Mouse (Mus musculus) hindbrain, embryonic 15.5 days (tissue): ENCODE measurements at regions not wholly inside any gene's neighbourhood (a gene's known extent, or its start where the extent isn't known, plus 50 kb on each side); places are given as distances from the start of the nearest gene placed in this dataset.

ENCODE experiments used
- ATAC-seq: fragments of 200-750 bp; cut with Nextera tagmentation; 2 replicates; pipeline ENCODE4 v1.8.0; 2017; ENCODE audit warnings: low read depth, moderate number of reproducible peaks, moderate TSS enrichment; ENCODE audit not compliant: low FRiP score
- H3K27ac ChIP-seq: fragments of 300-500 bp; sonication (generic); replicated peaks from 2 replicates; pipeline ENCODE4 v1.5.1; 2015; ENCODE audit warnings: mild to moderate bottlenecking, inconsistent platforms
- H3K27me3 ChIP-seq: fragments of 300-500 bp; sonication (generic); 2 replicates; pipeline ENCODE4 v1.6.1; 2015; ENCODE audit warnings: control low read depth, inconsistent platforms
- H3K36me3 ChIP-seq: fragments of 300-500 bp; sonication (generic); 2 replicates; pipeline ENCODE4 v1.6.1; 2015; ENCODE audit warnings: control low read depth, inconsistent platforms
- H3K4me1 ChIP-seq: fragments of 300-500 bp; sonication (generic); replicated peaks from 2 replicates; pipeline ENCODE4 v1.6.1; 2015; ENCODE audit warnings: control low read depth, inconsistent platforms
- H3K4me2 ChIP-seq: fragments of 300-500 bp; sonication (generic); 2 replicates; pipeline ENCODE4 v1.6.1; 2015; ENCODE audit warnings: moderate library complexity, mild to moderate bottlenecking, inconsistent platforms
- H3K4me3 ChIP-seq: fragments of 300-500 bp; sonication (generic); 2 replicates; pipeline ENCODE4 v1.5.1; 2015; ENCODE audit warnings: mild to moderate bottlenecking, inconsistent platforms
- H3K9ac ChIP-seq: fragments of 300-500 bp; sonication (generic); 2 replicates; pipeline ENCODE4 v1.6.1; 2015; ENCODE audit warnings: inconsistent platforms
- H3K9me3 ChIP-seq: fragments of 300-500 bp; sonication (generic); 2 replicates; pipeline ENCODE4 v1.6.1; 2016; ENCODE audit warnings: control low read depth, inconsistent platforms
- WGBS: fragments of 180-500 bp; shearing (Covaris S2); methylation state at CpG from one replicate; pipeline ENCODE4 v1.1.7; 2015; 5-methylcytosine and 5-hydroxymethylcytosine counted together

GRCm38 (mm10) chr5:51726762-51727161, 159.2 kb upstream of the Ppargc1a start:
- Histone ChIP-seq H3K4me2 (no peak overlapping the region), H3K27ac (no peak overlapping the region), H3K9me3 (no peaks in the 10 kb centered on the region), H3K9ac (no peak overlapping the region), H3K4me1 (no peaks in the 10 kb centered on the region), H3K36me3 (no peaks in the 10 kb centered on the region), H3K27me3 (no peaks in the 10 kb centered on the region), H3K4me3 (no peak overlapping the region)
- no peak for ATAC-seq

- no peak overlapping the region for H3K4me3 ChIP-seq
- H3K27me3 ChIP-seq: no peaks in the 10 kb centered on the region
- no peak for ATAC-seq
- 74% methylated on average over 8 of the region's 8 CpGs for WGBS
- no peak overlapping the region for H3K4me2 ChIP-seq
- no peaks in the 10 kb centered on the region for H3K9me3 ChIP-seq
- H3K27ac ChIP-seq: no peak overlapping the region
- H3K4me1 ChIP-seq: 0 out of 2 replicates have a peak, but pooled peaks cover 3% of the 10 kb centered on the region
- no peaks in the 10 kb centered on the region for H3K36me3 ChIP-seq
- no peak overlapping the region for H3K9ac ChIP-seq
Observed at GRCm38 (mm10) chr5:51718911-51719310, 151.4 kb upstream of the Ppargc1a start.

GRCm38 (mm10) chr5:51718451-51718850, 150.9 kb upstream of the Ppargc1a start:
- no peak overlapping the region for H3K4me2 ChIP-seq
- WGBS: 66% methylated on average over 1 of the region's 1 CpGs
- ATAC-seq: no peak

GRCm38 (mm10) chr5:51711860-51712560, 144.5 kb upstream of the Ppargc1a start:
- no peak overlapping the region for H3K4me2 ChIP-seq
- no peak overlapping the region for H3K4me3 ChIP-seq
- no peak overlapping the region for H3K27ac ChIP-seq
- ATAC-seq: no peak
- no peaks in the 10 kb centered on the region for H3K9me3 ChIP-seq
- no peaks in the 10 kb centered on the region for H3K36me3 ChIP-seq
- no peaks in the 10 kb centered on the region for H3K27me3 ChIP-seq
- H3K4me1 ChIP-seq: no peaks in the 10 kb centered on the region
- H3K9ac ChIP-seq: no peak overlapping the region
- WGBS: 79% methylated on average over 8 of the region's 8 CpGs

More at GRCm38 (mm10) chr5:51718451-51718850, 150.9 kb upstream of the Ppargc1a start:
- Histone ChIP-seq H3K4me3 (no peak overlapping the region), H3K4me1 (0 out of 2 replicates have a peak, but pooled peaks cover 3% of the 10 kb centered on the region), H3K36me3 (no peaks in the 10 kb centered on the region), H3K27me3 (no peaks in the 10 kb centered on the region), H3K9ac (no peak overlapping the region), H3K27ac (no peak overlapping the region), H3K9me3 (no peaks in the 10 kb centered on the region)

GRCm38 (mm10) chr5:51710664-51711063, 143.1 kb upstream of the Ppargc1a start:
- H3K9ac ChIP-seq: no peak overlapping the region
- no peak overlapping the region for H3K4me2 ChIP-seq
- H3K27ac ChIP-seq: no peak overlapping the region
- H3K4me3 ChIP-seq: no peak overlapping the region
- H3K27me3 ChIP-seq: no peaks in the 10 kb centered on the region
- ATAC-seq: no peak
- 95% methylated on average over 4 of the region's 4 CpGs for WGBS
- H3K9me3 ChIP-seq: no peaks in the 10 kb centered on the region
- H3K4me1 ChIP-seq: no peaks in the 10 kb centered on the region
- H3K36me3 ChIP-seq: no peaks in the 10 kb centered on the region

DNA sequence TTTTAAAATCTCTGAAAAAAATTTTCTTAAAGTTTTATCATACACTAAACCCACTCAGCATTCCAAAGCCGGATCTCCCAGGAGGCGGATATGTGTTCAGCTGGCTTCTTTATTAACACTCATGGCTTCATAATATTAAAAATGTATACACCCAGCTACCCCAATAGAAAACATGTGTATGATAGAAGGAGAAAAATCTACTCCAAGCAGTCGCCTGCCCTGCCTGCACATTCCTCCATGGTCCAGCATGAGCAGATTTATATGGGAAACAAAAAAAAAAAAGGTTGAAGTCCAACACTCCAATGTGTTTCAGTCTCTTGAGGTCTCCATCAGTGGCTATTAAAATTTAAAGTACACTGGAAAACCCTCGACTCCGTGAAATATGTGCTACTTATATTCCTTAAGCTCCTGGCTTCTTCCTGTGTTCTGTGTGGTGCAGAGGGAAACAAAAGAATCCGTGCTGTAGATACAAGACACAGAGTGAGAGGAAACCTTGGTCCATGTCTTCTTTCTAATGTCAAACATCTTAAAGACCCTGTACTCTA, 142.0 kb upstream of the Ppargc1a start:
- H3K27me3 ChIP-seq: no peaks in the 10 kb centered on the region
- H3K36me3 ChIP-seq: no peaks in the 10 kb centered on the region
- 88% methylated on average over 6 of the region's 6 CpGs for WGBS
- H3K4me2 ChIP-seq: no peak overlapping the region
- no peak for ATAC-seq
- H3K27ac ChIP-seq: no peak overlapping the region
- no peaks in the 10 kb centered on the region for H3K4me1 ChIP-seq
- H3K4me3 ChIP-seq: no peak overlapping the region
- no peak overlapping the region for H3K9ac ChIP-seq
- no peaks in the 10 kb centered on the region for H3K9me3 ChIP-seq

DNA sequence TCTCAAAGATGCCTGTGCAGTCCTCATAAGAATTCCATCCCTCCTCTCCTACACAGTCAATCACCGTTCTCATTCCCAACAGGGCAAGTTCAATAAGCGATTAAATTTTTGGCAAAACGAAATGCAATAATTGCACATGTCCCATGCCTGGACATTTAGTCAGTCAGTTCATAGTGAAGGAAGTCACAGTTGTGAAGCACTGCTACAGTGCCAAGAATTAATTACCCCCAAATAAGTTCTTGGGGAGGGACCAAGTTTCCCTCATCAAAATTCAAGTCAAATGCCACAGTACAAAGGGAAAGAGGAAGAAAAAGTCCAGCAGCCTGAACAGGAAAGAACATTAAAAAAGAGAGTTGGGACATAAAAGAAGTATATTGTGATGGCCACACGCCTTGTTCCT, 112.4 kb upstream of the Ppargc1a start:
- H3K27me3 ChIP-seq: no peaks in the 10 kb centered on the region
- H3K4me2 ChIP-seq: no peak overlapping the region
- H3K4me1 ChIP-seq: no peaks in the 10 kb centered on the region
- peak; percentile 76; the same call in 1 of the 2 replicates for ATAC-seq
- no peaks in the 10 kb centered on the region for H3K9me3 ChIP-seq
- H3K4me3 ChIP-seq: no peak overlapping the region
- H3K27ac ChIP-seq: no peak overlapping the region
- no peaks in the 10 kb centered on the region for H3K36me3 ChIP-seq
- 69% methylated on average over 4 of the region's 4 CpGs for WGBS
- H3K9ac ChIP-seq: no peak overlapping the region

DNA sequence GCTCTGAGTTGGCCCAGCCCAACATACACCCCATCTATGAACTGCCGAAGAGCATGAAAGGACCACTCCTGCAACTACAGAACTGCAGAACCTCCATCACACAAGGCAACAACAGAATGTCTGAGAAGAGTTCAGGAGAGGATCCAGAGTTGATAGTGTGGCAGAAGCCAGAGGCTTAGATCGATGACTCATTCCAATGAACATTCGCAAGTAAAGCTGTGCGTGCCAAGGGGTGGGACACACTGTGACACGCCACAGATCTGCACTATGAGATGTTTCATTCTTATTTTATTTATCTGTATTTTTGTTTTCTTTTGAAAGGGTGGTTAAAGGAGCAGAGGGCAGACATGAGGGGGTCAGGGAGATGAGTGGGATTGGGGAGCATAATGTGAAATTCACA, 103.7 kb upstream of the Ppargc1a start:
- no peak for ATAC-seq
- no peak overlapping the region for H3K4me2 ChIP-seq
- whole genome bisulfite sequencing: 95% methylated on average over 5 of the region's 5 CpGs
- no peaks in the 10 kb centered on the region for H3K9me3 ChIP-seq
- H3K9ac ChIP-seq: no peak overlapping the region
- H3K27ac ChIP-seq: no peak overlapping the region
- H3K27me3 ChIP-seq: no peaks in the 10 kb centered on the region
- H3K36me3 ChIP-seq: no peaks in the 10 kb centered on the region
- H3K4me1 ChIP-seq: no peaks in the 10 kb centered on the region
- H3K4me3 ChIP-seq: no peak overlapping the region

GRCm38 (mm10) chr5:51665241-51665640, 97.7 kb upstream of the Ppargc1a start:
- H3K27me3 ChIP-seq: no peaks in the 10 kb centered on the region
- H3K36me3 ChIP-seq: no peaks in the 10 kb centered on the region
- no peak overlapping the region for H3K4me3 ChIP-seq
- no peaks in the 10 kb centered on the region for H3K4me1 ChIP-seq
- H3K9ac ChIP-seq: no peak overlapping the region
- H3K27ac ChIP-seq: no peak overlapping the region
- WGBS: 79% methylated on average over 6 of the region's 6 CpGs
- no peaks in the 10 kb centered on the region for H3K9me3 ChIP-seq
- no peak for ATAC-seq
- no peak overlapping the region for H3K4me2 ChIP-seq

- Histone ChIP-seq H3K9ac (no peak overlapping the region), H3K4me3 (no peak overlapping the region), H3K36me3 (no peaks in the 10 kb centered on the region), H3K9me3 (no peaks in the 10 kb centered on the region), H3K4me1 (no peaks in the 10 kb centered on the region), H3K27me3 (no peaks in the 10 kb centered on the region), H3K4me2 (no peak overlapping the region), H3K27ac (no peak overlapping the region)
- no peak for ATAC-seq
- 29% methylated on average over 6 of the region's 6 CpGs for WGBS
Observed at GRCm38 (mm10) chr5:51658232-51658896, 90.8 kb upstream of the Ppargc1a start.

- no peaks in the 10 kb centered on the region for H3K36me3 ChIP-seq
- no peak overlapping the region for H3K9ac ChIP-seq
- no peak for ATAC-seq
- H3K27ac ChIP-seq: no peak overlapping the region
- 91% methylated on average over 2 of the region's 2 CpGs for WGBS
- no peaks in the 10 kb centered on the region for H3K9me3 ChIP-seq
- H3K4me2 ChIP-seq: no peak overlapping the region
- no peaks in the 10 kb centered on the region for H3K4me1 ChIP-seq
- H3K4me3 ChIP-seq: no peak overlapping the region
- no peaks in the 10 kb centered on the region for H3K27me3 ChIP-seq
Observed at GRCm38 (mm10) chr5:51653507-51653906, 86.0 kb upstream of the Ppargc1a start.

DNA sequence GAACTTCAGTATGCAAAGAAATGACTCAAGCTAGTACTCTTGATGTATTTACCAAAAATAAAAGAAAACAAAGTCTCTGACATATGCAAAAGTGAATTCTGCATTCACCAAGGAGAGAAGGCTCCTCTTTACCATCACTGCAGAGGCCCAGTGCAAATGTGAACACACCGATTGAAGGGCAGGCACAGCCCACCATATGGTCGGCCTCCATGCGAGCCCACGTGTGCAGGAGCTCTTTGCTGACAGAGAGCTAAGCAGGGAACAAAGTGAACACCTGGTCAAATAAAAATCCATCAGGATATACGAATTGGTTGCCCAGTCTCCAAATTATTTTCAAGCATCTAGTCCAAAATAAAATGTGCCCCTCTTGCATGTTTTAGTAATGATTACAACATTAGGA, 56.9 kb upstream of the Ppargc1a start:
- WGBS: 68% methylated on average over 5 of the region's 5 CpGs
- H3K4me2 ChIP-seq: no peak overlapping the region
- H3K9ac ChIP-seq: no peak overlapping the region
- H3K36me3 ChIP-seq: no peaks in the 10 kb centered on the region
- H3K27ac ChIP-seq: no peak overlapping the region
- H3K9me3 ChIP-seq: no peaks in the 10 kb centered on the region
- H3K4me3 ChIP-seq: no peak overlapping the region
- no peak for ATAC-seq
- H3K4me1 ChIP-seq: no peaks in the 10 kb centered on the region
- H3K27me3 ChIP-seq: no peaks in the 10 kb centered on the region
